Comparison of ENCODE assay signal across 23 mouse cellular contexts in genomic region chr6:14952731-14953130, GRCm38 (mm10). TPM values are rescaled to one million over a fixed set of nuclear protein-coding genes. Genes with fewer than 3 reads are reported as not detected.
DNase-seq lines count a peak whose midpoint lies in the region; ATAC-seq and TF ChIP-seq lines count a peak whose summit lies in the region.
"Had no signal": no experiment of that assay in that cellular context is flagged by ENCODE, and none has a peak within 500 bp of the region (broad histone marks: within the 10 kb centered on the region; RNA-seq: fewer than 3 reads in every experiment).

No protein-coding gene starts in this region.

- H3K27me3 ChIP-seq in embryonic facial prominence, embryonic 14.5 days (replicated peaks; ENCODE audit: control insufficient read depth, insufficient read depth, low read length): no peaks in the 10 kb centered on the region
- H3K27me3 ChIP-seq in embryonic facial prominence, embryonic 10.5 days (replicated peaks; ENCODE audit: low read depth, poor library complexity, severe bottlenecking): no peaks in the 10 kb centered on the region
- no peaks in the 10 kb centered on the region for H3K27me3 ChIP-seq in lung, embryonic 14.5 days (ENCODE audit: insufficient read depth, low read length)
- no peaks in the 10 kb centered on the region for H3K27me3 ChIP-seq in kidney, embryonic 15.5 days
- H3K27me3 ChIP-seq: heart, embryonic 15.5 days; hindbrain, embryonic 13.5 days had no signal

- no peak for TF ChIP-seq POLR2A in lung, adult 2 months (IDR thresholded peaks at IDR 0.05; ENCODE audit: borderline replicate concordance, extremely low read depth, low read depth, low read length)

- peak; percentile 7 for DNase-seq in embryonic facial prominence, embryonic 14.5 days (ENCODE audit: low spot score)
- DNase-seq in embryonic facial prominence, embryonic 10.5 days (ENCODE audit: low spot score): no peak
- peak; percentile 11 for DNase-seq in lung, embryonic 14.5 days
- no peak for DNase-seq in lung, adult 2 months
- peak; percentile 1 for DNase-seq in naive thymus-derived CD4-positive, alpha-beta T cell, adult 2 months (ENCODE audit: low read depth)
- DNase-seq in left cerebral cortex, adult 18-20 months (ENCODE audit: low spot score in 2 of 2): no peak
- DNase-seq: adrenal gland, postnatal 14 days; cerebellum, adult 8-10 months; cerebellum, postnatal 25 days; forebrain, postnatal 0 days; gastrocnemius, postnatal 14 days; heart, adult 2 months; heart, postnatal 14 days had no signal

- H3K4me3 ChIP-seq in embryonic facial prominence, embryonic 14.5 days (ENCODE audit: low read depth, low read length): no peak overlapping the region
- H3K4me3 ChIP-seq in embryonic facial prominence, embryonic 10.5 days: no peak overlapping the region
- H3K4me3 ChIP-seq in lung, embryonic 14.5 days (ENCODE audit: low read depth, low read length): no peak overlapping the region
- no peak overlapping the region for H3K4me3 ChIP-seq in lung, adult 2 months (replicated peaks; ENCODE audit: extremely low read depth, low read depth, low read length)
- H3K4me3 ChIP-seq in kidney, embryonic 15.5 days (replicated peaks): no peak overlapping the region
- H3K4me3 ChIP-seq: heart, adult 2 months; heart, embryonic 15.5 days; hindbrain, embryonic 13.5 days had no signal

- no peak overlapping the region for H3K4me2 ChIP-seq in embryonic facial prominence, embryonic 14.5 days (ENCODE audit: low read depth, low read length)
- H3K4me2 ChIP-seq in lung, embryonic 14.5 days: no peak overlapping the region
- H3K4me2 ChIP-seq in kidney, embryonic 15.5 days: no peak overlapping the region
- H3K4me2 ChIP-seq: heart, embryonic 11.5 days; heart, embryonic 15.5 days; hindbrain, embryonic 13.5 days had no signal

- no peaks in the 10 kb centered on the region for H3K36me3 ChIP-seq in embryonic facial prominence, embryonic 14.5 days (ENCODE audit: control insufficient read depth, insufficient read depth, low read length)
- H3K36me3 ChIP-seq in embryonic facial prominence, embryonic 10.5 days (replicated peaks): peaks cover 8% of the 10 kb centered on the region
- peaks cover 13% of the 10 kb centered on the region; the same call in 1 of the 2 replicates for H3K36me3 ChIP-seq in lung, embryonic 14.5 days (ENCODE audit: insufficient read depth)
- no peaks in the 10 kb centered on the region for H3K36me3 ChIP-seq in kidney, embryonic 15.5 days
- H3K36me3 ChIP-seq: heart, embryonic 15.5 days; hindbrain, embryonic 13.5 days had no signal

- no peak overlapping the region for H3K9ac ChIP-seq in embryonic facial prominence, embryonic 14.5 days (ENCODE audit: low read depth, low read length)
- H3K9ac ChIP-seq in lung, embryonic 14.5 days: no peak overlapping the region
- no peak overlapping the region for H3K9ac ChIP-seq in kidney, embryonic 15.5 days
- H3K9ac ChIP-seq: forebrain, postnatal 0 days; heart, embryonic 15.5 days; hindbrain, embryonic 13.5 days had no signal

- 57% methylated on average over 4 of the region's 4 CpGs for WGBS in embryonic facial prominence, embryonic 14.5 days
- 62% methylated on average over 4 of the region's 4 CpGs for WGBS in embryonic facial prominence, embryonic 10.5 days
- WGBS in lung, embryonic 14.5 days: 40% methylated on average over 4 of the region's 4 CpGs
- 37% methylated on average over 4 of the region's 4 CpGs for WGBS in lung, adult 2 months
- WGBS in kidney, embryonic 15.5 days: 71% methylated on average over 4 of the region's 4 CpGs

- H3K27ac ChIP-seq in embryonic facial prominence, embryonic 14.5 days (replicated peaks; ENCODE audit: low read depth, low read length): no peak overlapping the region
- H3K27ac ChIP-seq in embryonic facial prominence, embryonic 10.5 days (replicated peaks): no peak overlapping the region
- no peak overlapping the region for H3K27ac ChIP-seq in lung, embryonic 14.5 days (ENCODE audit: low read depth)
- no peak overlapping the region for H3K27ac ChIP-seq in kidney, embryonic 15.5 days
- H3K27ac ChIP-seq: heart, adult 2 months; heart, embryonic 15.5 days; hindbrain, embryonic 13.5 days; hindbrain, postnatal 0 days had no signal

- no peak for ATAC-seq in embryonic facial prominence, embryonic 14.5 days (ENCODE audit: low read depth)
- ATAC-seq in lung, embryonic 14.5 days (ENCODE audit: insufficient read depth): no peak
- ATAC-seq in kidney, embryonic 15.5 days (replicated peaks; ENCODE audit: low FRiP score): no peak
- ATAC-seq: activated CD4-positive, CD25-positive, alpha-beta regulatory T cell, adult 4 months; forebrain, postnatal 0 days; hindbrain, postnatal 0 days; Patski had no signal

- no peaks in the 10 kb centered on the region for H3K4me1 ChIP-seq in embryonic facial prominence, embryonic 14.5 days (ENCODE audit: control insufficient read depth, insufficient read depth, low read length)
- no peaks in the 10 kb centered on the region; the same call in 1 of the 2 replicates for H3K4me1 ChIP-seq in embryonic facial prominence, embryonic 10.5 days
- H3K4me1 ChIP-seq in lung, embryonic 14.5 days (ENCODE audit: insufficient read depth): no peaks in the 10 kb centered on the region
- no peaks in the 10 kb centered on the region for H3K4me1 ChIP-seq in lung, adult 2 months (ENCODE audit: control insufficient read depth, insufficient read depth, low read length)
- no peaks in the 10 kb centered on the region for H3K4me1 ChIP-seq in kidney, embryonic 15.5 days
- H3K4me1 ChIP-seq: heart, embryonic 15.5 days; hindbrain, embryonic 13.5 days had no signal

- H3K9me3 ChIP-seq in embryonic facial prominence, embryonic 14.5 days (ENCODE audit: control insufficient read depth, low read length): 0 out of 2 replicates have a peak, but pooled peaks cover 3% of the 10 kb centered on the region
- no peaks in the 10 kb centered on the region for H3K9me3 ChIP-seq in embryonic facial prominence, embryonic 10.5 days
- H3K9me3 ChIP-seq in lung, embryonic 14.5 days (ENCODE audit: low read depth, low read length): no peaks in the 10 kb centered on the region
- no peaks in the 10 kb centered on the region for H3K9me3 ChIP-seq in kidney, embryonic 15.5 days (replicated peaks)
- H3K9me3 ChIP-seq: heart, embryonic 15.5 days had no signal

- no peak for TF ChIP-seq CTCF in lung, embryonic 14.5 days (IDR thresholded peaks at IDR 0.05; ENCODE audit: low read depth)
- TF ChIP-seq CTCF in lung, adult 2 months (IDR thresholded peaks at IDR 0.05; ENCODE audit: insufficient read depth, low read length): no peak

RNA-seq across cellular contexts. Expression of gene Foxp2, which starts 51.6 kb away (rescaled TPM):
- polyA plus RNA-seq in embryonic facial prominence, embryonic 14.5 days (2014; fragmentation: Nextera tagmentation; extraction: Ambion mirVana): 16.9 and 24.9 TPM in 2 replicates
- polyA plus RNA-seq in embryonic facial prominence, embryonic 10.5 days (2016; fragmentation: Nextera tagmentation; extraction: Ambion mirVana): 37.1 and 48.3 TPM in 2 replicates
- polyA plus RNA-seq in lung, embryonic 14.5 days (2014; fragmentation: Nextera tagmentation; extraction: Ambion mirVana): 82.6 and 85.7 TPM in 2 replicates
- polyA plus RNA-seq in lung, adult 2 months (2012; rRNA removed): 5.2 and 5.8 TPM in 2 replicates
- 10 to 100 TPM in 1 of 2 experiments, 1 to 10 TPM in 1; 9.9 to 15.2 TPM for total RNA-seq in left cerebral cortex, adult 18-20 months (2021)
- polyA plus RNA-seq in kidney, embryonic 15.5 days (2015; fragmentation: Nextera tagmentation; extraction: Ambion mirVana): 6.4 and 8.3 TPM in 2 replicates
- total RNA-seq: hematopoietic stem cell, adult 5-6 weeks; MEL had no signal
- polyA plus RNA-seq: C2C12, Patski had no signal

Comparison
In these comparisons a context has a peak if more than half of its experiments do, and no peak if none do; other contexts are left out.
1. DNase-seq: peak in embryonic facial prominence, embryonic 14.5 days (single experiment), lung, embryonic 14.5 days (single experiment) and naive thymus-derived CD4-positive, alpha-beta T cell, adult 2 months (single experiment); none in embryonic facial prominence, embryonic 10.5 days (single experiment), lung, adult 2 months (single experiment) and left cerebral cortex, adult 18-20 months (0 of 2).